In the genomic region with DNA sequence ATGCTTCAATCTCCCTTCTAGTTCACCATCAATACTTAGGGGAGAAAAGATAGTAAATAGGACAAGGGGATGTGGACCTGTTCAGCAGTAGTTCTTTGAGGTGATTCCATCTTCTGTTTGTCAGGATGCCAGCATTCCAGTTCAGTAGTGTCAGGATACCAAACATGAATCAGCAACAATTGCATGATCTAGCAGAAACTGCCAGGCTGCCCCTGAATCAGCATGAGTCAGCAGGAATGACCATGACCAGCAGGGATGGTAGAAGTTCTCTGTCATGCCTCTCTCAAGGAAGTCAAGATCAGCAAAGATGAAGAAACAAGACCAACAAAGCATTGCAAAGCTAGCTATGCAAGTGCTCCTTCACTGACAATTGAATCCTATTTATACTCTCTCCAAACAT, we compare ENCODE assay signal across 11 mouse cellular contexts.
"Had no signal": no experiment of that assay in that cellular context is flagged by ENCODE, and none has a peak within 500 bp of the region (broad histone marks: within the 10 kb centered on the region; RNA-seq: fewer than 3 reads in every experiment).

No protein-coding gene starts in this region.

- H3K4me1 ChIP-seq: limb, embryonic 15.5 days; liver, embryonic 12.5 days; midbrain, embryonic 12.5 days; neural tube, embryonic 13.5 days had no signal

- H3K27me3 ChIP-seq: limb, embryonic 15.5 days; liver, embryonic 12.5 days; midbrain, embryonic 12.5 days; neural tube, embryonic 13.5 days had no signal

- H3K9ac ChIP-seq: limb, embryonic 15.5 days; liver, embryonic 12.5 days; lung, embryonic 14.5 days; midbrain, embryonic 12.5 days; neural tube, embryonic 13.5 days had no signal

- DNase-seq: kidney, postnatal 25 days; layer of hippocampus, postnatal 36 days; lung, embryonic 14.5 days; lung, postnatal 10 days; lung, postnatal 4 days; right cerebral cortex, postnatal 25 days had no signal

- H3K36me3 ChIP-seq: limb, embryonic 15.5 days; liver, embryonic 12.5 days; midbrain, embryonic 12.5 days; neural tube, embryonic 13.5 days had no signal

- H3K27ac ChIP-seq: limb, embryonic 15.5 days; liver, embryonic 12.5 days; midbrain, embryonic 12.5 days; neural tube, embryonic 13.5 days had no signal

- ATAC-seq: liver, embryonic 12.5 days; midbrain, embryonic 16.5 days had no signal

- H3K4me3 ChIP-seq: limb, embryonic 15.5 days; liver, embryonic 12.5 days; midbrain, embryonic 12.5 days; neural tube, embryonic 13.5 days had no signal

- H3K4me2 ChIP-seq: limb, embryonic 15.5 days; liver, embryonic 12.5 days; lung, embryonic 14.5 days; midbrain, embryonic 12.5 days; neural tube, embryonic 13.5 days had no signal

- H3K9me3 ChIP-seq: limb, embryonic 15.5 days; liver, embryonic 12.5 days; midbrain, embryonic 12.5 days; neural tube, embryonic 13.5 days had no signal
